Mouse (Mus musculus): ENCODE results near the gene Chgb. TPM values are rescaled to one million over a fixed set of nuclear protein-coding genes. Genes with fewer than 3 reads are reported as not detected.

Chgb gene
- polyA plus RNA-seq, 1 experiment from 2014 or later, result 0.14 TPM

DNA sequence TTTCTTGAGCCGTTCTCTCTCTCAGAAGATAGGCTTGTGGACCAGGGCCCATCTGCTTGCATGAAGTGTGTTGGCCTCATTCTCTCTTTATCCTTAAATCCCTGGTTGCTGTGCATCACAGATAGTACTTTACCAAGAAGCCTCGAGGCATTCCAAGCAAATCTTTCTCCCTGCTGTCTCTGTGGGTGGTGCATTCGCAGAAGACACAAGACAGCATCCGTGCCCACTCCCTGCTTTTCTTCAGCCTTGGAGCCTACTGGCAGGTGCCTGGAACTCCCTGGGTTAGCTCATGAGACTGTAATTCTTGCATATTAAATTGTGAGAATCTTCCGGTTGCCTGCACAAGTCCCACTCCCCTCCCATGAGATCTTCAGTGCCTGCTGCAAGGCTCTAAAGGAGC lies 23.2 kb upstream of the Chgb start:
- no peak for ATAC-seq (ENCODE audit: insufficient read depth)
- no peak overlapping the region for H3K9ac ChIP-seq
- no peaks in the 10 kb centered on the region for H3K4me1 ChIP-seq (replicated peaks)
- 61% methylated on average over 5 of the region's 5 CpGs for WGBS (ENCODE audit: insufficient replicate concordance)
- no peak overlapping the region for H3K4me3 ChIP-seq (replicated peaks)
- no peak overlapping the region for H3K27ac ChIP-seq (replicated peaks)
- H3K9me3 ChIP-seq (replicated peaks), result no peaks in the 10 kb centered on the region
- H3K27me3 ChIP-seq, result no peaks in the 10 kb centered on the region
- H3K36me3 ChIP-seq (replicated peaks), result no peaks in the 10 kb centered on the region
- H3K4me2 ChIP-seq, result no peak overlapping the region

DNA sequence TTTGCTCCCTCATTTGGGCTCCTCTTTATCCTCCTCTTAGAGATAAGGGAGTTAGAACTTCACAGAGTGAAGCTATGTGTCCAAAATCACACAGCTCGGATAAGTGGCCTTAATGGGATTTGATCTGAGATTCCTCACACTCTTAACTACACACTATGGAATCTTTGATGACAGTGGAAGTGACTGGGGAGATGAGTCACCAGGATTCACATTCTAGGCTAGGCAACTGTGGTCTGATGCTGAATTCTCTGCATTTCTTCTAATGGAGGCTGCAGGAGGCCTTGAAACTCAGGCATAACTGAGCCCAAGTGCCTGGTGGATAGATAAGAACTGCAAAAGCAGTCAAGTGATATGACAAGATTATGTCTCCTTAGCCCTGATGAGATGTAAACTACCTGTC lies 10.3 kb upstream of the Chgb start:
- Histone ChIP-seq H3K36me3 (replicated peaks) (no peaks in the 10 kb centered on the region), H3K4me1 (replicated peaks) (no peaks in the 10 kb centered on the region), H3K9ac (no peak overlapping the region), H3K27me3 (no peaks in the 10 kb centered on the region), H3K9me3 (replicated peaks) (no peaks in the 10 kb centered on the region), H3K27ac (replicated peaks) (no peak overlapping the region), H3K4me2 (no peak overlapping the region), H3K4me3 (replicated peaks) (no peak overlapping the region)
- ATAC-seq (ENCODE audit: insufficient read depth), result no peak
- 41% methylated on average over 1 of the region's 1 CpGs for whole genome bisulfite sequencing (ENCODE audit: insufficient replicate concordance)

DNA sequence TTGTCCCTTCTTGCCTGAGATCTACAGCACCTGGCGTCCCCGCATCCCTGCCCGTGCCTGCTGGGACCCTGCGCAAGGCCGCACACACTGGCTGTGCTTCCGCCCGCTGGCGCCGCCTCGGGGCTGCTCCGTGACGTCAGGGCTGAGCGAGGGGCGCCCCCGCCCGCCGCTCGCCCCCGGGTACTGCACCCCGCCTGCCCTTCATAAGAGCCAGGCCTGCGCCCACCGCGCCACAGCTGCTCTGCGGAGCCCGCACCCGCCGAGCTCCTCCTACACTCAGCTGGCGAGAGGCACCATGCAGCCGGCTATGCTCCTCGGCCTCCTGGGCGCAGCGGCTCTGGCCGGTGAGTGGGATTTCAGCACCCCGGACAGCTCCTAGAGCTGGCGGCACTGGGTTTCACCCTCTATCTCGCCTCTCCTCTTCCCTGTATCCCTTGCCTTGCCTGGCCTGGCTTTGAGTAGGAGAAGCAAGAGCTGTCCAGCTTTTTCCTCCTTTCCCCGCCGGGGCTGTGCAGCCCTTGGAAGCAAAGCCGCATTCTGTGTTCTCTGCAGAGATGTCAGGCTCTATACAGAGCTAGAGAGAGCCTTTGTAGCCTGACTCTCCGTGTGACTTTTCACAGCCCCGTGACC lies 476 bp downstream of the Chgb start:
- Histone ChIP-seq H3K9ac (no peak overlapping the region), H3K4me3 (replicated peaks) (peak overlapping the region; percentile 29), H3K9me3 (replicated peaks) (no peaks in the 10 kb centered on the region), H3K4me2 (peak overlapping the region; percentile 58), H3K4me1 (replicated peaks) (peaks cover 6% of the 10 kb centered on the region), H3K27me3 (peaks cover 23% of the 10 kb centered on the region), H3K36me3 (replicated peaks) (no peaks in the 10 kb centered on the region), H3K27ac (replicated peaks) (no peak overlapping the region)
- WGBS (ENCODE audit: insufficient replicate concordance), result 1% methylated on average over 41 of the region's 41 CpGs
- peak; percentile 42 for ATAC-seq (ENCODE audit: insufficient read depth)

DNA sequence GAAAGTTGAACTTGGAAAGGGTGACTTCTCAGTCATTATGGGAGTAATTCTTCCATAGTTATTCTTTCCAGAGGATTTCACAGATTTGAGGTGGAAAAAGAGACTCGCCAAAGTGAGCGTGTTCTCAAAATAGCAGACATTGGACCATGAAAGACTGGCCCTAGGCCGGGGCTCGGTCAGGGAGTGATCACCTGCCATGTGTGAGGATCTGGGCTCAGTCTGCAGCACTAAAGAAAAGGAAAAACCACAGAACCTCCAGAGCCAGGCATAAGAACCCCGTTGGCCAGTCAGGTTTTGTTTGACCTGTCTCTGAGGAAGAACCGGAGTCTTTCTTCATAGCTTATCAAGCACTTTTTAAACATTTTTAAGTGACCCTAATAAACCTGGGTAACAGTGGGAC lies 3.0 kb downstream of the Chgb start:
- peaks cover 23% of the 10 kb centered on the region for H3K27me3 ChIP-seq
- 64% methylated on average over 6 of the region's 6 CpGs for WGBS (ENCODE audit: insufficient replicate concordance)
- no peak for ATAC-seq (ENCODE audit: insufficient read depth)

DNA sequence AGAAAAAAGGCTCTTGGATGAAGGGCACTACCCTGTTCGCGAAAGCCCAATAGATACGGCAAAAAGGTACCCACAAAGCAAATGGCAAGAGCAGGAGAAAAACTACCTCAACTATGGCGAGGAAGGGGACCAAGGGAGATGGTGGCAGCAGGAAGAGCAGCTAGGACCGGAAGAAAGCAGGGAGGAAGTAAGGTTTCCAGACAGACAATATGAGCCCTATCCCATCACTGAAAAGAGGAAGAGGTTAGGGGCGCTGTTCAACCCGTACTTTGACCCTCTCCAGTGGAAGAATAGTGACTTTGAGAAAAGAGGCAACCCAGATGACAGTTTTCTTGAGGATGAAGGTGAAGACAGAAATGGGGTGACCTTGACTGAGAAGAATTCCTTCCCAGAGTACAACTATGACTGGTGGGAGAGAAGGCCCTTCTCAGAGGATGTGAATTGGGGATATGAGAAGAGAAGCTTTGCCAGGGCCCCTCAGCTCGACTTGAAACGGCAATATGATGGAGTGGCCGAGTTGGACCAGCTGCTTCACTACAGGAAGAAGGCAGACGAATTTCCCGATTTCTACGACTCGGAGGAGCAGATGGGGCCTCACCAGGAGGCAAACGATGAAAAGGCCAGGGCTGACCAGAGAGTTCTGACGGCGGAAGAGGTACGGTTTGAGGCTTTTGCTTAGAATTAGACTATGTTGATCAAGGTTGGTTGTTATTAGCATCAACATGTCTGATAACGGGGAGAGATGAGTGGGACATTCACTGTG lies 12.5 kb downstream of the Chgb start:
- Histone ChIP-seq H3K4me3 (replicated peaks) (no peak overlapping the region), H3K9ac (no peak overlapping the region), H3K27ac (replicated peaks) (no peak overlapping the region), H3K4me2 (no peak overlapping the region), H3K27me3 (no peaks in the 10 kb centered on the region), H3K4me1 (replicated peaks) (no peaks in the 10 kb centered on the region), H3K9me3 (replicated peaks) (no peaks in the 10 kb centered on the region), H3K36me3 (replicated peaks) (no peaks in the 10 kb centered on the region)
- WGBS (ENCODE audit: insufficient replicate concordance), result 62% methylated on average over 19 of the region's 19 CpGs
- ATAC-seq (ENCODE audit: insufficient read depth), result no peak

More for the DNA sequence above, 3.0 kb downstream of the Chgb start:
- Histone ChIP-seq H3K4me3 (replicated peaks) (no peak overlapping the region), H3K9me3 (replicated peaks) (no peaks in the 10 kb centered on the region), H3K27ac (replicated peaks) (no peak overlapping the region), H3K36me3 (replicated peaks) (no peaks in the 10 kb centered on the region), H3K4me1 (replicated peaks) (peaks cover 6% of the 10 kb centered on the region), H3K4me2 (no peak overlapping the region), H3K9ac (no peak overlapping the region)

DNA sequence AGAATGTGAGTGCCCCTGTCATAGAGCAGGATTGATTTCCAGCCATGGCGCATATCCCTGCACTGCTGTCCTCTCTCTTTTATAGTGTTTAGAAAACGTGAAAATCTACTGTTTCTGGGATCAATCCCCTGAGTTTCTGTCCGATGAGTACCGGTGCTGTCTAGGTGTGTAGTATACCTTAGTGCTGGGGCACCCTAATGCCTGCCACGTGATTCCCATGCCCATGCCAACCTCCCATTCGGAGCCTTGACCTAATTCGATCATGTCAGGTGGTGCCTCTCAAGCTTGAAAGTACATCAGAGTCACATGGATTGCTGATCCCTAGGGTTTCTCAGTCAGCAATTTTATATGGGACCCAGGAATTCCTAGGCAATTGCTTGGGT lies 13.1 kb downstream of the Chgb start:
- Histone ChIP-seq H3K9ac (no peak overlapping the region), H3K36me3 (replicated peaks) (no peaks in the 10 kb centered on the region), H3K4me3 (replicated peaks) (no peak overlapping the region), H3K27me3 (no peaks in the 10 kb centered on the region), H3K4me1 (replicated peaks) (no peaks in the 10 kb centered on the region), H3K4me2 (no peak overlapping the region), H3K9me3 (replicated peaks) (no peaks in the 10 kb centered on the region), H3K27ac (replicated peaks) (no peak overlapping the region)
- no peak for ATAC-seq (ENCODE audit: insufficient read depth)
- WGBS (ENCODE audit: insufficient replicate concordance), result 72% methylated on average over 7 of the region's 7 CpGs

DNA sequence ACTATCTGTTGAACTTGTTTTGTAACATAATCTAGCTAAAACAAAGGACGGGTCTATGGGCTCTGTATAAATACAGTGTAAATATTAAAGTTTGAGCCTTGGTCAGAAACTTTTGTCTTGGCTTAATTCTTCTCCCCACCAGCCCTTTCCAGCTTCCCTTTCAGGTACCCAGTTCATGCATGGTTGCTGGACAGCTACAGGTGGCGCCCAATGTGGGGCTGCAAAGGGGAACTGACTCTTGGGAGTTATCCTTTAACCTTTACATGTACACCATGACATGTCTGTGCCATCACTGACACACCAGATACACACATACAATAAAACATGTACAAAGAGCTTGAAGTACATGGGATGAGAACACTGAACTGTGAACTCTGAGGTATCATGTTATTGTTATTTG lies 21.9 kb downstream of the Chgb start:
- Histone ChIP-seq H3K27ac (replicated peaks) (no peak overlapping the region), H3K9ac (no peak overlapping the region), H3K27me3 (no peaks in the 10 kb centered on the region), H3K4me1 (replicated peaks) (no peaks in the 10 kb centered on the region), H3K9me3 (replicated peaks) (no peaks in the 10 kb centered on the region), H3K4me3 (replicated peaks) (no peak overlapping the region), H3K36me3 (replicated peaks) (peaks cover 39% of the 10 kb centered on the region), H3K4me2 (no peak overlapping the region)
- WGBS (ENCODE audit: insufficient replicate concordance), result 59% methylated on average over 2 of the region's 2 CpGs
- no peak for ATAC-seq (ENCODE audit: insufficient read depth)

DNA sequence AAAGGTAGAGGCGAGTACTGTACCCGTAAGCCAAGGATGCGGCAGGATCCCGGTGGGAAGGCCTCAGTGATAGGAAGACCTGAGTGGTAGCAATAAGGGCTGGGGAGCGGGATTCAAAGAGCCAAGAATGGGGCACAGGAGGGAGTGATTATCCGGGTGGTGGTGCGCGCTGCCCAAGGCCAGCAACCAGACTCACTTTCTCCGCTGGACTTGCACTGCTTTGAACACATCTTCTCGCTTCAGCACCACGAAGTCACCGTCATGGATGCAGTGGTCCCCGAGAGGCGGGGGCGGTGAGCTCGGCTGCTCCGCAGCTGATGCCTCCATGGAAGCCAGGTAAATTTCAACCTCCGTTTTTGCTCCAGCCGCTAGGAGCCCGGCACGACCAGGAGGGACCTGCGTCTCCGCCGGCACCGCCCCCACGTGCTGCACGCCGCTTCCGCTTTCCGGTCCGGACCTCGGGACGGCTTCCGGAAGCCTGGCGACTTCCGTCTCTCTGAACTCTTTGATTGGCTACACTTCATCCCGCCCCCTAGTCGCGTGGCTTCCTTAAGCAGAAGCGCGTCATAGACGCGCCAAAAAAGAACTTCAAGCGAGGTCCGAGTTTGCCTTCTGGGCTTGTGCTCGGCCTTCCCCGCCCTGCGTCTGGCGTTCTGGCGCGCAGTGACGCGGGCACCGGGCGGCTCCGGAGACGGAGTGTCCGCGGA lies 34.7 kb downstream of the Chgb start, which contains the start of the genes Trmt6 and Mcm8:
Trmt6 (minus strand) TSS at position 448 of the 707 bp plus-strand sequence.
Mcm8 (plus strand) TSS at position 534 of the 707 bp plus-strand sequence.
- H3K9me3 ChIP-seq (replicated peaks), result no peaks in the 10 kb centered on the region
- peak; percentile 97 for ATAC-seq (ENCODE audit: insufficient read depth)
- peak within 1 kb of the TSS; percentile 84 for H3K4me3 ChIP-seq (replicated peaks)
- H3K4me2 ChIP-seq, result peak within 1 kb of the TSS; percentile 93
- H3K27ac ChIP-seq (replicated peaks), result peak within 1 kb of the TSS; percentile 89
- peak within 1 kb of the TSS; percentile 80 for H3K9ac ChIP-seq
- H3K27me3 ChIP-seq, result no peaks in the 10 kb centered on the region
- WGBS (ENCODE audit: insufficient replicate concordance), result under 1% methylated on average over 59 of the region's 59 CpGs
- H3K36me3 ChIP-seq (replicated peaks), result peaks cover 15% of the 10 kb centered on the region
- peaks cover 26% of the 10 kb centered on the region for H3K4me1 ChIP-seq (replicated peaks)

DNA sequence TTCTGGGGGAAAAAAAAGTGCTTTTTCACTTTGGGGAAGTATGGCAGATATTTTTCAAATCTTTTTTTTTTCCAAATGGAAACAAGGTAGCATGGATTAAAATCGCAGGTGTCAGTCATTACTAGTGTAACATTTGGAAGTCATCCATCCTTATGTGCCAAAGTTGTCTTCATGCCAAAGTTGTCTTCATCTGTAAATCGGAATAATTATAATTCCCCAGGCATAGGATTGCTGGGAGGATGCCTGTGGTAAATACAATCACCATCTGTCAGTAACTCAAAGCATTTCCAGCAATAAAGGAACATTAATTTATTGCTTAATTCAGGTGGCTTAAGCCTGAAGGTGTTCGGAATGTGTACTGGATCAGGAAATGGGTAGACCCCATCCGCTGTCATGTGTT lies 60.0 kb downstream of the Chgb start:
- H3K27ac ChIP-seq (replicated peaks), result no peak overlapping the region
- no peak overlapping the region for H3K9ac ChIP-seq
- no peak overlapping the region for H3K4me3 ChIP-seq (replicated peaks)
- no peak overlapping the region for H3K4me2 ChIP-seq
- no peaks in the 10 kb centered on the region for H3K4me1 ChIP-seq (replicated peaks)
- no peaks in the 10 kb centered on the region for H3K9me3 ChIP-seq (replicated peaks)
- ATAC-seq (ENCODE audit: insufficient read depth), result no peak
- peaks cover 30% of the 10 kb centered on the region for H3K36me3 ChIP-seq (replicated peaks)
- 77% methylated on average over 4 of the region's 4 CpGs for WGBS (ENCODE audit: insufficient replicate concordance)
- no peaks in the 10 kb centered on the region for H3K27me3 ChIP-seq
